Comparison of ENCODE assay signal across 7 mouse cellular contexts in genomic region chr3:37934905-37935708, GRCm38 (mm10).
DNase-seq lines count a peak whose midpoint lies in the region; ATAC-seq and TF ChIP-seq lines count a peak whose summit lies in the region.

No protein-coding gene starts in this region.

- H3K9ac ChIP-seq in kidney, embryonic 14.5 days (ENCODE audit: low read depth, low read length) = no peak overlapping the region
- H3K9ac ChIP-seq in neural tube, embryonic 11.5 days (ENCODE audit: low read length) = no peak overlapping the region

- 22% methylated on average over 10 of the region's 10 CpGs for WGBS in kidney, embryonic 14.5 days
- WGBS in neural tube, embryonic 11.5 days = 34% methylated on average over 10 of the region's 10 CpGs

- H3K4me2 ChIP-seq in kidney, embryonic 14.5 days (replicated peaks; ENCODE audit: low read depth, low read length) = no peak overlapping the region
- no peak overlapping the region for H3K4me2 ChIP-seq in neural tube, embryonic 11.5 days (ENCODE audit: low read depth)

- no peaks in the 10 kb centered on the region for H3K27me3 ChIP-seq in kidney, embryonic 14.5 days (ENCODE audit: control insufficient read depth, insufficient read depth, low read length)
- no peaks in the 10 kb centered on the region for H3K27me3 ChIP-seq in neural tube, embryonic 11.5 days (ENCODE audit: control insufficient read depth, insufficient read depth, low read length)

- no peaks in the 10 kb centered on the region for H3K9me3 ChIP-seq in kidney, embryonic 14.5 days (ENCODE audit: control insufficient read depth, low read length)
- no peaks in the 10 kb centered on the region for H3K9me3 ChIP-seq in neural tube, embryonic 11.5 days (ENCODE audit: control insufficient read depth, low read length)

- DNase-seq in ovary, postnatal 14 days (ENCODE audit: low spot score) = peak; percentile 18
- no peak for DNase-seq in ovary, postnatal 10 days (ENCODE audit: low spot score)
- DNase-seq in neural tube, embryonic 11.5 days (ENCODE audit: low spot score) = peak; percentile 37
- DNase-seq in MN1 (ENCODE audit: low spot score) = no peak
- DNase-seq in left cerebral cortex, adult 2 months (ENCODE audit: extremely low spot score in 1 of 2, low spot score in 2 of 2) = no peak

- peak overlapping the region; percentile 91; the same call in 1 of the 2 replicates for H3K27ac ChIP-seq in kidney, embryonic 14.5 days (ENCODE audit: low read depth, low read length)
- no peak overlapping the region for H3K27ac ChIP-seq in neural tube, embryonic 11.5 days (ENCODE audit: low read depth, low read length)
- no peak overlapping the region for H3K27ac ChIP-seq in left cerebral cortex, adult 2 months

- no peaks in the 10 kb centered on the region for H3K36me3 ChIP-seq in kidney, embryonic 14.5 days (ENCODE audit: control insufficient read depth, insufficient read depth, low read length)
- no peaks in the 10 kb centered on the region for H3K36me3 ChIP-seq in neural tube, embryonic 11.5 days (ENCODE audit: control insufficient read depth, insufficient read depth, low read length)

- ATAC-seq in granulocyte monocyte progenitor cell, adult 5-6 weeks (replicated peaks; ENCODE audit: poor library complexity, severe bottlenecking) = peak; percentile 74
- peak; percentile 37; the same call in 1 of the 2 replicates for ATAC-seq in kidney, embryonic 14.5 days (ENCODE audit: low FRiP score, low TSS enrichment)
- no peak for ATAC-seq in neural tube, embryonic 11.5 days (ENCODE audit: insufficient read depth, low FRiP score, low TSS enrichment)

- TF ChIP-seq CTCF in left cerebral cortex, adult 2 months (IDR thresholded peaks at IDR 0.05) = no peak

- intact Hi-C loops in left cerebral cortex, adult 2 months (cut with DNase I) = no loop called here

- peaks cover 34% of the 10 kb centered on the region for H3K4me1 ChIP-seq in kidney, embryonic 14.5 days (ENCODE audit: control insufficient read depth, insufficient read depth, low read length)
- H3K4me1 ChIP-seq in neural tube, embryonic 11.5 days (ENCODE audit: control insufficient read depth, insufficient read depth, low read length) = peaks cover 5% of the 10 kb centered on the region; the same call in 1 of the 2 replicates

- no peak overlapping the region for H3K4me3 ChIP-seq in kidney, embryonic 14.5 days (ENCODE audit: low read length)
- no peak overlapping the region for H3K4me3 ChIP-seq in neural tube, embryonic 11.5 days (ENCODE audit: low read depth, low read length)
- H3K4me3 ChIP-seq in left cerebral cortex, adult 2 months = no peak overlapping the region

Comparison
In these comparisons a context has a peak if more than half of its experiments do, and no peak if none do; other contexts are left out.
1. DNase-seq: peak in ovary, postnatal 14 days (single experiment) and neural tube, embryonic 11.5 days (single experiment); none in ovary, postnatal 10 days (single experiment), MN1 (single experiment) and left cerebral cortex, adult 2 months (0 of 2).